Mouse (Mus musculus): ENCODE measurements around the gene Dgkg. TPM values are rescaled to one million over a fixed set of nuclear protein-coding genes. Genes with fewer than 3 reads are reported as not detected.

The Dgkg gene
- total RNA-seq, 1 experiment, result 0.22 TPM

- H3K9me3 ChIP-seq (ENCODE audit: control insufficient read depth, insufficient read depth, low read depth, low read length), result no peaks in the 10 kb centered on the region
- in situ Hi-C loops (cut with MboI; ENCODE audit: low sequenced_read_pairs in 2 of 2, unreplicated experiment in 2 of 2), result no loop called here
- no peak overlapping the region for H3K27ac ChIP-seq (ENCODE audit: insufficient read depth, low read depth, low read length, poor library complexity, severe bottlenecking)
- no peak for DNase-seq (ENCODE audit: low read depth, low spot score)
- H3K4me1 ChIP-seq (ENCODE audit: control insufficient read depth in 2 of 2, insufficient read depth in 2 of 2, low read length in 2 of 2, poor library complexity in 1 of 2), result peaks cover 0 to under 1% of the 10 kb centered on the region in 2 experiments; a peak in 1 of 4 replicates
- no peak for TF ChIP-seq ZC3H11A (IDR thresholded peaks at IDR 0.05; ENCODE audit: borderline replicate concordance, low read depth, low read length)
- no peak for TF ChIP-seq MAFK (IDR thresholded peaks at IDR 0.05; ENCODE audit: insufficient read depth, low read depth, low read length)
- TF ChIP-seq ZNF384 (IDR thresholded peaks at IDR 0.05; ENCODE audit: low read depth, low read length), result no peak
- no peak for TF ChIP-seq CHD2 (IDR thresholded peaks at IDR 0.05; ENCODE audit: low read depth, low read length)
- no peak for TF ChIP-seq HCFC1 (IDR thresholded peaks at IDR 0.05; ENCODE audit: borderline replicate concordance, insufficient read depth, low read length)
- no peaks in the 10 kb centered on the region for H3K36me3 ChIP-seq (ENCODE audit: control insufficient read depth, insufficient read depth, low read length, poor library complexity, severe bottlenecking)
- H3K4me3 ChIP-seq (ENCODE audit: insufficient read depth in 1 of 2, low read depth in 1 of 2, low read length in 2 of 2, poor library complexity in 1 of 2, severe bottlenecking in 1 of 2), result no peak overlapping the region
- H3K9ac ChIP-seq (ENCODE audit: insufficient read depth, low read depth, low read length, poor library complexity, severe bottlenecking), result no peak overlapping the region
Observed at GRCm38 (mm10) chr16:22539275-22539674, 117.7 kb downstream of the Dgkg start.

GRCm38 (mm10) chr16:22536581-22537160 lies 120.3 kb downstream of the Dgkg start:
- H3K27ac ChIP-seq (ENCODE audit: insufficient read depth, low read depth, low read length, poor library complexity, severe bottlenecking), result no peak overlapping the region
- in situ Hi-C loops (cut with MboI; ENCODE audit: low sequenced_read_pairs in 2 of 2, unreplicated experiment in 2 of 2), result no loop called here
- no peak overlapping the region for H3K4me3 ChIP-seq (ENCODE audit: insufficient read depth in 1 of 2, low read depth in 1 of 2, low read length in 2 of 2, poor library complexity in 1 of 2, severe bottlenecking in 1 of 2)
- peaks cover 0 to under 1% of the 10 kb centered on the region in 2 experiments; a peak in 1 of 4 replicates for H3K4me1 ChIP-seq (ENCODE audit: control insufficient read depth in 2 of 2, insufficient read depth in 2 of 2, low read length in 2 of 2, poor library complexity in 1 of 2)
- no peak for TF ChIP-seq ZC3H11A (IDR thresholded peaks at IDR 0.05; ENCODE audit: borderline replicate concordance, low read depth, low read length)
- no peak for TF ChIP-seq CHD2 (IDR thresholded peaks at IDR 0.05; ENCODE audit: low read depth, low read length)
- TF ChIP-seq HCFC1 (IDR thresholded peaks at IDR 0.05; ENCODE audit: borderline replicate concordance, insufficient read depth, low read length), result no peak
- TF ChIP-seq ZNF384 (IDR thresholded peaks at IDR 0.05; ENCODE audit: low read depth, low read length), result no peak
- DNase-seq (ENCODE audit: low read depth, low spot score), result no peak
- H3K9me3 ChIP-seq (ENCODE audit: control insufficient read depth, insufficient read depth, low read depth, low read length), result no peaks in the 10 kb centered on the region
- no peak overlapping the region for H3K9ac ChIP-seq (ENCODE audit: insufficient read depth, low read depth, low read length, poor library complexity, severe bottlenecking)
- no peaks in the 10 kb centered on the region for H3K36me3 ChIP-seq (ENCODE audit: control insufficient read depth, insufficient read depth, low read length, poor library complexity, severe bottlenecking)

GRCm38 (mm10) chr16:22533087-22533486 lies 123.9 kb downstream of the Dgkg start:
- no peaks in the 10 kb centered on the region for H3K9me3 ChIP-seq (ENCODE audit: control insufficient read depth, insufficient read depth, low read depth, low read length)
- in situ Hi-C loops (cut with MboI; ENCODE audit: low sequenced_read_pairs in 2 of 2, unreplicated experiment in 2 of 2), result no loop called here
- TF ChIP-seq MAFK (IDR thresholded peaks at IDR 0.05; ENCODE audit: insufficient read depth, low read depth, low read length) (no peak), ZC3H11A (IDR thresholded peaks at IDR 0.05; ENCODE audit: borderline replicate concordance, low read depth, low read length) (no peak), ZNF384 (IDR thresholded peaks at IDR 0.05; ENCODE audit: low read depth, low read length) (no peak), HCFC1 (IDR thresholded peaks at IDR 0.05; ENCODE audit: borderline replicate concordance, insufficient read depth, low read length) (no peak), CHD2 (IDR thresholded peaks at IDR 0.05; ENCODE audit: low read depth, low read length) (no peak)

GRCm38 (mm10) chr16:22531834-22532233 lies 125.2 kb downstream of the Dgkg start:
- peaks cover 0 to 3% of the 10 kb centered on the region in 2 experiments; a peak in 1 of 4 replicates for H3K4me1 ChIP-seq (ENCODE audit: control insufficient read depth in 2 of 2, insufficient read depth in 2 of 2, low read length in 2 of 2, poor library complexity in 1 of 2)
- no peaks in the 10 kb centered on the region for H3K9me3 ChIP-seq (ENCODE audit: control insufficient read depth, insufficient read depth, low read depth, low read length)
- no peaks in the 10 kb centered on the region for H3K36me3 ChIP-seq (ENCODE audit: control insufficient read depth, insufficient read depth, low read length, poor library complexity, severe bottlenecking)
- DNase-seq (ENCODE audit: low read depth, low spot score), result no peak
- no peak overlapping the region for H3K27ac ChIP-seq (ENCODE audit: insufficient read depth, low read depth, low read length, poor library complexity, severe bottlenecking)
- TF ChIP-seq ZNF384 (IDR thresholded peaks at IDR 0.05; ENCODE audit: low read depth, low read length) (no peak), ZC3H11A (IDR thresholded peaks at IDR 0.05; ENCODE audit: borderline replicate concordance, low read depth, low read length) (no peak), CHD2 (IDR thresholded peaks at IDR 0.05; ENCODE audit: low read depth, low read length) (no peak), HCFC1 (IDR thresholded peaks at IDR 0.05; ENCODE audit: borderline replicate concordance, insufficient read depth, low read length) (no peak), MAFK (IDR thresholded peaks at IDR 0.05; ENCODE audit: insufficient read depth, low read depth, low read length) (no peak)
- H3K4me3 ChIP-seq (ENCODE audit: insufficient read depth in 1 of 2, low read depth in 1 of 2, low read length in 2 of 2, poor library complexity in 1 of 2, severe bottlenecking in 1 of 2), result no peak overlapping the region
- in situ Hi-C loops (cut with MboI; ENCODE audit: low sequenced_read_pairs in 2 of 2, unreplicated experiment in 2 of 2), result no loop called here
- no peak overlapping the region for H3K9ac ChIP-seq (ENCODE audit: insufficient read depth, low read depth, low read length, poor library complexity, severe bottlenecking)

More at GRCm38 (mm10) chr16:22533087-22533486, 123.9 kb downstream of the Dgkg start:
- DNase-seq (ENCODE audit: low read depth, low spot score), result no peak
- Histone ChIP-seq H3K4me3 (ENCODE audit: insufficient read depth in 1 of 2, low read depth in 1 of 2, low read length in 2 of 2, poor library complexity in 1 of 2, severe bottlenecking in 1 of 2) (no peak overlapping the region), H3K36me3 (ENCODE audit: control insufficient read depth, insufficient read depth, low read length, poor library complexity, severe bottlenecking) (no peaks in the 10 kb centered on the region), H3K9ac (ENCODE audit: insufficient read depth, low read depth, low read length, poor library complexity, severe bottlenecking) (no peak overlapping the region), H3K27ac (ENCODE audit: insufficient read depth, low read depth, low read length, poor library complexity, severe bottlenecking) (no peak overlapping the region), H3K4me1 (ENCODE audit: control insufficient read depth in 2 of 2, insufficient read depth in 2 of 2, low read length in 2 of 2, poor library complexity in 1 of 2) (peaks cover 0 to 3% of the 10 kb centered on the region in 2 experiments; a peak in 1 of 4 replicates)
